Mouse (Mus musculus): ENCODE measurements around the gene Pip5k1b. TPM values are rescaled to one million over a fixed set of nuclear protein-coding genes. Genes with fewer than 3 reads are reported as not detected.

Gene Pip5k1b
- total RNA-seq, 4 experiments from 2014 or later, result 18.2 to 21.0 (median 20.2) TPM

DNA sequence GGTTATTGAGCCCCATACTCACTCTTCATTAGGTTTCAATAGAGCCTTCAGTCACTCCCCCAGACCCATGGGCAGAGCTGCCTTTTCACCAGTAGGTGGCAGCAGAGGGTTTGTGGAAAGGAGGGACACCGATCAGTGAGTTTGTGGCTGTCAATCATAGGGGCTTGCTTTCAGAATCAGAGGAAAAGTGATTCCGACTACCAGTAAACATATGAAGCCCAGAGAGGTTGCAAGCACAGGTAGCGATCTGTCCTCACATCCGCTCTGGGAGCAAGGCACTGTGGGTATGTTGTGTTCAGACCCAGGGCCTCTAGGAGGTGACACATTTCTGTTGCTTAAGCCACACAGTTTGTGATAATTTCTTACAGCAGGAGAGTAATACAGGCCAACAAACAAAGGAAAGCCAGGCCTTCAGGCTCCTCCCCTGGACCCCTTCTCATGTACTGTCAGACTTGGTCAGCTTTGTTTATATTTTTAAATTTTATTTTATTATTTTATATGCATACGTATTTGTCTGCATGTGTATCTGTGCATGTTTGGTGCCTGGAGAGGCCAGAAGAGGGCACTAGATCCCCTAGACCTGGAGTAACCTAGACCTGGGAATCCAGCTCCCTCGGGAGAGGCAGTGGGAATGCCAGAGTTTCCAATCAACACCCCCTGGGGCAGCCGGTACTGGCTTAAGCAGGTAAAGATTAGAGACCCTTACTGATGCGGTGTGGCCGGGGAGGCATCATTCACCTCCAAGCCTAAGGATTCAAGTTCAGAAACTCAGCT lies 254.5 kb downstream of the Pip5k1b start:
- DNase-seq, result peak; percentile 53

DNA sequence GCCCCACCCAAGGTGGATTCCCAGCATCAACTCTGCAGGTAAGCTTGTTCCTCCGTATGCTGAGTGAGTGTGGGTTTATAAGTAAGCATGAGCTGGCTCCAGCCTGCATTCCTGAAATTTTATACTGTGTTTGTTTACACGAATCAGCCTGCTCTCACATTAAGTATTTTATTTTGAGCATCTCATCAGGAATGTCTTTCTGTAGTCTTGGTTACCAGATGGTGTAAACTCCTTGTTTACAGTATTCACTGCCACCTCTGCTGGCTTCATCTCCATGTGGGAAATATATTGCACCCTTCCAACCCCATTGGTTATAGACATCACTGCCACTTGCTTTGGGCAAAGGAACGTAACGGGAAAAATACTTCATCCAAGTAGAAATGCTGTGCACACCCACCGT lies 262.1 kb downstream of the Pip5k1b start:
- DNase-seq, result no peak

DNA sequence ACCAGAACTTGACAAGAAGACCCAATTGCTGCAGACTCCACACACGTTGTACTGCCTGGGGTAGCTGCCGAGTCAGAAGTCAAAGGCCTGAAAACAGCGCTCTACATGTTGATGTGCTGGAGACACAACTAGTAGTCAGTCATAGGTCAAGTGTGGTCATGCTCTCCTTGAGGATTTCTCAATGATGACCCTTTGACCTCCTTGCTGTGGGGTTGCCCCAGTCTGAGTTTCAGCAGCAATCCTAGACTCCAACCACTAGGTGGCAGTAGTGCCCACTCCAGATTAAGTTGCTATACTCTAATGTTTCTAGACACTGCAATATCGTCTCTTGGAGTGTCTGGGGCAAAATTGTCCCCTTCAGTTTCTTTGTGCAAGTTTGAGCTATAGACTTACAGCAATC lies 271.5 kb downstream of the Pip5k1b start:
- DNase-seq, result peak; percentile 59

DNA sequence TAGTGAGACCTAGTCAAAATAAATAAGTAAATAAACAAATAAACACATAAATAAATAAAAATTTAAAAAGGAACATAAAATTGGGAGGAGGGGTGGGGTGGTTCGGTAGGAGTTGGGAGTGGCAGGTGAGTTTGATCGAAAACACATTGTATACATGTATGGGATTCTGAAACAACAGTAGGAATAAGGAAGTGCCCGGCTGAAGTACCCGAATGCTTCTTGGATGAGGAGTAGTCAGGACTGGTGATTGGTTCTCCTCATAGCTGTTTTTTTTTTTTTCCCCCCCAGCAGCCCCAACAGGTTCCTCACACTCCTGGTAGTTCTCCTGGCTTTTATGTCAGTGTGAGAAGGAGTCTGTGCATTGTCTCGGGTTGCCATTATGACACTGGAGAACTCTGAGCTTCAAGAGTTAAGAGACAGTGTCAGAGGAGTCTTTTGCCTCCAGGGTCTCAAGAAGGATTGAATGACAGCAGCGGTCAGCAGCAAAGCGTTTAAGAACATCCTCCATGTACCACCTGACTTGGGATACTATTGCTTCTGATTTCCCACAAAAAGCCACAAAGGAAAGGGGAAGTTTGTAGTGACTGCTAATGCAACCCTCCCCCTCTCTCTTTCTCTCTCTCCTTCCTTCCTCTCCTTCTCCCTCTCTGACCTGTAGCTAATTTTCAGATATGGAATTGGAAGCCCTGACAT lies 274.2 kb downstream of the Pip5k1b start:
- DNase-seq, result no peak

DNA sequence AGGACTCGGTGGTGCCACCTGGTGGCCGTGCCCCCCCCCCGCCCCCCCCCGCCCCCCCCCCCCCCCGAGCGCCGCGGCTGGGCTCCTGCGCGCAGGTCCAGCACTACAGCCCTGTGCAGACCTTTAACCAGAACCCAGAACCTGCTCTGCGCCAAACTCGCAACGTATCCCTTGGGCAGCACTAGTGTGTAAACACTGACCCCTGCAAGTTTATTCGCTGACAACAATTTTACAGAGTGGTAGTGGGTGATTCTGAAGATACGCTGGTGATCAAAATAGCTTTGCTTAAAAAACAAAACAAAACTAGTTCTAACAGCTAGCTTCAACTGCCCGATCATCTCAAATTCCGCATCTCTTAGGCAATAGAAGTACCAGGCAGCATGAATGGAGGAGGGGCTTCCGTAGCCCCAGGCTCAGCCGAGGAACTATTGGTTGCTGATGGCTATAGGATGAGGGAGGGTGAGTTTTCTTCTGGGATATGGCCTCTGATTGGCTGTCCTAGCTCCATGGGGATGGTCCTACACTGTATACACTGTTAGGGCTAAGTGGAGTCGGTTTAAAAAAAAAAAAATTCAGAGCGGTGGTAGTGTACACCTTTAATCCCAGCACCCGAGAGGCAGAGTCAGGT lies 275.0 kb downstream of the Pip5k1b start, which contains the start of gene Fxn:
Fxn (minus strand) TSS at position 5 of the 628 bp plus-strand sequence.
- no peak for DNase-seq

DNA sequence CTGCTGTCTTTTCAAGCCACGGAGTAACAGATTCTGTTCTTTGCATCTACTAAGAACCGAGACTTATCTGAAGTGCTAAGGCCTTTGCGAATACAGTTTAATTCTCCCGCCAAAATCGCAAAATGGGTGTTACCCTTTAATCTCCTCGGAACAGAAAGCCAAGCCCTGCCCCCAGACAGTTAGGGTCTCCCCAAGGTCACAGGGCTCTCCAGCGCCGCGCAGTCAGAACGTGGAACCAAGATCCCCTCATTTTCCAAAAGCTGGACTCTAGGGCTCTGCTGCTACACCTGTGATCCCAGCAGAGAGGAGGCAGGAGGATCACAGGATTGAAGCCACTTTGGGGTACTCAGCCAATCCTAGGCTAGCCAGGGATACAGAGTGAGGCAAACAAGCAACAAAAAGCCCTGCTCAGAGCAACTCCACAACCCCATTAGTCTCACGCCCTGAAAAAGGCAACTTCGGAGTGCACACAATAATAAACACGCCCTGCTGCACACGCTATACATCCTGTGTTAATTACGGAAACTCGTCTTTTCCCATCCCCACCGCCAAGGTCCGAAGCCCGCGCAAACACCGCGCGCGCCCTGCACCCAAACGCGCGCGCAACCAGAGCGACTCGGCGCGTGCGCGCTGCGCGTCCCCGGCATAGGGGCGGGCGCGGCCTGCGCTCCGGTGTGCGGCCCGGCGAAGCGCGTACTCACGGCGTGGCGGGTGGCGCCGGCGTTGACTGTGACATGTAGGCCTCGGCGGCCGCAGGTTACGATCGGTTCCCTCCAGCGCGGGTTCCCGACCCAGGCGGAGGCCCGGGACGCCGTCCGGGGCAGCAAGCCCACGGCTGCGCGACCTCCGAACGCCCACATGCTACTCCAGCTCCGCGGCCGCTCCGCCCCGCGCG lies 275.7 kb downstream of the Pip5k1b start:
- peak; percentile 49 for DNase-seq

DNA sequence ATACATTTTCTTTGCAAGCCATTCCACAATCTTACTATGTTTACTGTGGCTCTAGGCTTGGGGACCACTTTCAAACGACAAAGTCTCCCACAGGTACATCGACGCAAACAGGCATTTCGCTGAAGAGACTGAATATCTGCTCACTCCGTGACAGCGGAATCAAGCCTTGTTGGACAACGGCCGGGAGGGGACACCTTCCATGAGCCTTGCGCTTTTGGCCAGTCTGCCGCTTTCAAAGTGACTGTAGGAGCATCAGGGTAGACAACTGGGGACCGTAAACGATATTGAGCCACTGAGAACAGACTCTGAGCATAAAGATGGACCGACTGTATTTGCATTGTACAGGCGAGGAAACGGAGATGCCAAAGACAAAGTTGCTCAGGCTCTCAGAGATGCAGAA lies 276.8 kb downstream of the Pip5k1b start:
- DNase-seq, result no peak

DNA sequence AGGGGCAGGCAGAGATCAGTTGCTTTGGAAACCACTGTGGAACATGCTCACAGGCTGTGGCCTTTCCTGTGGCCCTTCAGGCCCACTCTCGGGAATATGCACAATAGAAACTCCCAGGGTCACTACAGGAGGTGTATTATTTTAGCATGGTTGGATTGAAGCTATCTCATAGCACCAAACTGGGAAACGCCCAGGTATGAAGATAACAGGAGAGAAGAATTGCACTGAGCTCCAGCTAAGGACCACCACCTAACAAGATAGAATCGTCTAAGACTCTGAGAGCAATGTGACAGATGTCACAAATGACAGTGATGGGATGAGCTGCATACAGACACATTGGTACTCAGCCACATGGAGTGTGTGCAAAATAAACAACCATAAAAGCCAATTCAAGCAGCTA lies 281.4 kb downstream of the Pip5k1b start:
- no peak for DNase-seq

DNA sequence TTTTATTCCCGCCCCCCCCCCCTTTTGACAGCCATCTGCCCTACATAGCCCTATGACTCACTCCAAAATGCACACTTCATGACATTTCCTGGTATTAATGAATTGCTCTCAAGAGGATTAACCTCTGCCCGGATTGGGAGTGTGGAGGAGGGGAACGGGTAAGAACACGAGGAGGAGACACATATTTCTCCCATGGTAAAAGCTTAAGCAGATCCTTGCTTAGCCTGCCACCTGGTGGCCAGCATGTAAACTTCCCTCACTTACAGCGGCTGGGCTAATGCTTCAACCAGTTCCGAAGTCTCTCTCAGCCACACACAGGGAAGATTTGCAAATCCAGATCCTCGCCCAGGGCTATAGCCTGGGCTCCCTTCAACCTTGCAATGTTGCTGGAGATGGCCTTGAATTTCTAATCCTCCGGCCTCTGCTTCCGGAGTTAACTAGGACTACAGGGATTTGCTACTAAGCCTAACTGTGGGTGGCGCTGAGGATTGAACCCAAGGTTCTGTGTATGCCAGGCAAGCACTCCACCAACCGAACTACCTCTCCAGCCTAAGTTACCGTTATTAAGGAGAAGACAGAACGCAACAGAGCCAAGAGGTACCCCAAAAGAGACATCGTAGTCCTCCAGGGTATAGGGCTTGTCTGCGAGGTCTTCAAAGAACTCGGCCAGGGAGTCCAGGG lies 283.8 kb downstream of the Pip5k1b start:
- peak; percentile 78 for DNase-seq

DNA sequence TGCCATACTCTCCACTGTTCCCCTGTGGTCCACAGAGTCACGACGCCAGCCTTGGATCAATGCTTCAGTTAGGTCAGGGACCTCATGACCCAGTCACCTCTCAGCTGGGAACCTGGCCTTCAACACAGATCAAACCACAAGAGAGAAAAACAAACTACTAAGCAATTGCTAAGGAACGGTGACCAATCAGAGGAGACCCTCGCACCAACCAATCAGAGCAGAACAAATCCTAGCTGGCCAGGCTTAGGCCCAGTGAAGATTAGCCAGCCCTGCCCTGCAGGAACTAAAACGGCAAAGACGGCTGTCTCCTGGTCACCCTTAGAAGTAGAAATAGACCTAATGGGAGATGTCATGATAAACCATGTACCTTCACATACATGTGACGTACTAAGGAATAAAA lies 284.3 kb downstream of the Pip5k1b start:
- peak; percentile 63 for DNase-seq

DNA sequence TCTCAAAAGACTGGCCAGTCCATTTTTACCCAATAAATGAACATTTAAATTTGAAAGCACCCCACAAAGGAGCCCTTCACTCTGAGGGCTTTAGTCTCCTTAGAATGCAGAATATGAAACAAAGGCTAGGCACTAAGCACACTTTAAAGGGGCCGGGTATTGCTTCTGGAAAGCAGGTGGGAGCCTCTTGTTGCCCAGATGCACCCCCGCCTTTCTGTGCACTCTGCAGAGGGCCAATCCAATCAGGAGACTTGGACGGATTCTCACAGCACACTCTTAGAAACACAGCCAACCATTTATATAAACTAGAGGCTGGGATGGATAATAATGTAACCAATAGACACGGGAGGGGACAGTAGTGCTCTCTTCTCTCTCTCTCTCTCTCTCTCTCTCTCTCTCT lies 287.1 kb downstream of the Pip5k1b start:
- DNase-seq, result no peak

DNA sequence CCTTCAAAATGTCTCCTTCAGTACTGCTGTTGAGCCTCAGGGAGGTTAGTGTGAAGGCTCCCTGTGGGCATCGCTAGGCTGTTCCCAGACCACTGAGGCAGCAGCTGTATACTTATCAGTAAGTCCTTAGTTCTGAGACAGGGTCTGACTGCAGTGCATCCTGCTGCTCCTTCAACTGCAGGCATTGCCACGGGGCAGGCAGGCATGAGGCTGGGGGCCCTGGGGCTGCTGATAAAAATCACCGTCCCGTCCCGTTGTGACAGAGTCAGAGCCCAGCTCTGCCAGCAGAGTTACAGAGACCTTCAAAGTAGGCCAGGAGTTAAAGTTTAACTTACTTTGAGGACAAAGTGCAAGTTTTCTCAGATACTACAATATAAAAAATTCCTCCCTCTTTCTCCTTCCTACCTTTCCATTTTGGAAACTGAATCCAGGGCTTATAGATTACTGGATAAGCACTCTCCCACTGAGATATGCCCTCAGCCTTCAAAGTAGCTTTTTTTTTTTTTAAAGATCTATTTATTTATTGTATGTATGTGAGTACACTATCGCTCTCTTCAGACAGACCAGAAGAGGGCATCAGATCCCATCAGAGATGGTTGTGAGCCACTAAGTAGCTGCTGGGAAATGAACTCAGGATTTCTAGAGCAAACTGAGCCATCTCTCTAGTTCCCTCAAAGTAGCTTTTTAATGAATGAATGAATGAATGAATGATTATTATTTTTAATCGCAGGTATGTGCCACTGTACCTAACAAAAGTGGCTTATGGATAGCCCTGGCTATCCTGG lies 289.4 kb downstream of the Pip5k1b start:
- DNase-seq, result no peak

DNA sequence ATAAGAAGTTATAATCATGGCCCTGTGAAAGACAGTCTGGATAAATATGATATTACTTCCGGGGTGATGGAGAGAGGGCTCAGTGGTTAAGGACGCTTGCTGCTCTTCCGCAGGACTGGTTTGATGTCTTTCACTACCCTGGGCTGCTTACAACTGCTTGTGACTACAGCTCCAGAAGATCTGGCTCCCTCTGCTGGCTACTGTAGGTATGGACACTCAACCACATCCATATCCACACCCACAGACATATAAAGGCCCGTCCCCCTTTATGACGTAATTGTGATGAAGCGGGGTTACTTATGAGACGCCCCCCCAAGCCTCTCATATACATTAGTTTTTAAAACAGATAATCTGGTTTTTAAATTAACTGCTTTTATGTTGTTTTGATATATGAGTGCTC lies 290.7 kb downstream of the Pip5k1b start:
- DNase-seq, result peak; percentile 66

DNA sequence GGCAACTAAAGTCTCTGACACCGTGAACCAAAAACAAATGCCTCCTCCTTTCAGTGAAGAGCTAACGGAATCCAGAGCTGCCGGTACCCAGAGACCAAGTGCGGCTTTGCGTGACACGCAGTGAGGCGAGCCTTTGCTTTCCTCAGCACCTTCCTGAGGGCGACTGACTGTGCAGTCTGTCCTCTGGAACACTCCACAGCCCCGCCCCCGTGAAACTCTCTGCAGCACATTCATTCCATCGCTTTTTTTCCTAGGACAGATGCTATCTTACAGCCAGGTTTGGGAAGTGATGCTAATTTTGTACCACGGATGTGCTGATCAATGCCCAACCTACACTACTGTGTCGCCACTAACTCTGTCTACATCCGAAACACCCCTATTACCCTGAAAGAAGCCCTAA lies 292.9 kb downstream of the Pip5k1b start:
- no peak for DNase-seq

DNA sequence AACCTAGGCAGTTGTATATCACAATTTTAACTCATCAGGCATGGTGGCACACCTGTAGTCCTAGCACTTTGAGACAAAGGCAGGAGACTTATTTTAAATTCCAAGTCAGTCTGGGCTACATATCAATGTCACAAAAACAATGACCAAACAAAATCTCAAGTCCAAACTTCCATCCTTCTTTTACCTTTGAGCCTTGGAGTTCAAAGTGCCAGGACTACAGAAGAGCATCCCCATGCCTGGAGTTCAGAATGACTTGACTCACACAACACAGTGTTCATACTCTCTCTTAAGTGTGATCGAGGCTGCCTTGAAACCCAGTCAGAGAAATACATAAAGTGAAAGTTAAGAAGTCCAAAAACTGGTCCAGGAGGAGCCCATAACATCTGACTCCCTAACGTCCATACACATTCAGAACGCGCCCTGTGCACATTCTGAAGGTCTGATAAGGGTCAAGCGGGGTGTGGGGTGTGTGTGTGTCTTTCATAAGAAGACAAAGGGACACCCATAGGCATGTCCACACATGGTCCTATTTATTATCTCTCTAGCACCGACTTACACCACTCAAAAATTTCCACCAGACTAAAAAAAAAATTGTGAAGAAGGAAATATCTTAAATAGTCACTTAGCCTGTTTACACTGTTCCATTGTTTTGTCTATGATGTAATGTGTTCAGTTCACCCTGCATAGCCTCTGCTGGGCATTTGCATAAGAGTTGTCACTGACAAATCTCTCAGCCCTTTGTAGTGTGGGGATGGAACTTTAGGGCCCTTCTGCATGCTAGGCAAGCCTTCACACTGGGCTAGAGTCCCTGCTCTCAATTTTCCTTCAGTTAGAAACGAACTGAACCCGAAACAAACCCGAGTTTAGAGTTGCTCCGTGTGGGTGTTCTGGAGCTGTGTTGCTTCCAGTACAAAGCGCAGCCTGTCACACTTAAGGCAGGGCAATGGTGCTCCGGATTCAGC lies 296.0 kb downstream of the Pip5k1b start:
- DNase-seq, result no peak

DNA sequence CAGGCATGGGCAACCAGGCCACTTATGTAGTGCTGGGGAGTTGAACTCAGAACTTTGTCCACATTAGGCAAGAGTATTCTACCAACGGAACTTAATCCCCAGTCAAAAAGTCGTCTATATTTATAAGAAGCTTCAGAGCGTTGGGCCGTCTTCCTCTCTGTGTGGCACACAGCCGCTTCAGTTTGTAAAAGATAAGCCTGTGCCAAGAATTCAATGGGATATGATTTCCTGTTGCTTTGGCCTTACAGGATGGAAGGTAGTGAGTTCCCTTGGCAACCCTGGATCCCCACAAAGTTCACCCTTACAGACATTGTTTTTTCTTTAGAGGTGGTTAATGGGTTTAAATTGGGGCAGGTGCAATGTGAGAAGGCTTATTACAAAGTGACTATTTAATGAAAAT lies 297.3 kb downstream of the Pip5k1b start:
- DNase-seq, result no peak

DNA sequence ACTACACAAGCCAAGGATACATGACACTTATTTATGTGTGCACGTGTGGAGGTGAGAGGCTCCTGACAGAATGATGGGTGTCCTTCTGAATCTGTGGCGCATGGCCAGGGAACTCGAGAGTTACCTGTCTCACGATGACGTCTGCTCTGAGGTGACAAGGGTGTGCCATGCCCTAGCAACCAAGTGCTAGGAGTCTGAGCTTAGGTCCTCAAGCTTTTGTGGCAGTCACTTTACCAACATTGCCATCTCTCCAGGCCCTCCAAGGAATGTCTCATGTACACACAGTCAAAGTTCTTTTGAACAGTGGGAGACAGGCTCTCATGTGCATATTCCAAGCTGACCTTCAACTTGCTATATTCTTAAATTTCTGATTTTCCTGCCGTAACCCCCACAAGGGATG lies 297.7 kb downstream of the Pip5k1b start:
- no peak for DNase-seq

DNA sequence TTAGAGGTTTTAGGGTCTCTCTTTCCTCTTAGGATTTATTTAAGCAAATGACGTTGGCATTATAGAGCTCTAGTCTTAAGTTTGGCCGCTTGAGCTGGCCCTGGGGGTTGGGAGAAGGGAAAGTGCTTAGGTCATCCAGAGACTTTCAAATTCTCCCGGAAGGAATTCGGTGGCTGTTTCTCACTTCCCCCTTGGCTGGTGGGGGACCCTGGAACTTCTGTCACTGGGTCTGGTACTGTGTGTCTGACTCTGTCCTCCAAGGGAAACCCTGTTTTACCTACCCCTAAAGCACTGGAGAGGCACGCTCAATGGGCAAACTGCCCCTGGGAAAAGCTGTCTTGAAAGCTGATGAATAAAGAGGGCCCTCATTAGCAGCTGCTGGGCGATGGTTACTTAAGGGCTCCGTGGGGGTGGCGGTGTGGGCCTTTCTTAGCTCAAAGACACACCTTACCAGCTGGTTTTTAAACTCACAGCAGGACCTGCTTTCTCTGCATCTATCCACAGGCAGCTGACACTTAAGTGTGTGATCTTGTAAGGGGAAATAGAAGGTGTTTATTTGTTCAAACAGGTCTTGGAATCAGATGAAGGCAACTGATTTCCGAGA lies 301.9 kb downstream of the Pip5k1b start:
- DNase-seq, result no peak

DNA sequence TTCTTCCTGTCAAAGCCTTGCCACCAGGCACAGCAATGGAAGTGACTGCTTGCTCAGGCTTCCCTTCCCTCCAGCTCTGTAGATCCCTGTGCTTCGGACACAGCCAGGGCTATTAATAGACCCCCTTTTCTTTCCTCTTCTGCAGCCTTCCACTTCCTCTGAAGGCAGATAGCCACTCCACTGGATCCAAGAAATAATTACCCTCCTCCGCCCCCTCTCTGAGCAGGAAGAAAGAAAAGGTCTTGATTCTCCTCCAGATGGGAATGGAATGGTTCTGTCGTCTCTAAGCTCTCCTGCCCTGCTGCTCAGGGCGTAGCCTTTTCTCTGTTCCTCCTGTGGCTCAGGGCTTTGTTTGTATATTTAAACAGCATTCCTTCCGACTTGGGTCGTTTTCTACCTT lies 303.8 kb downstream of the Pip5k1b start:
- no peak for DNase-seq
